Mouse (Mus musculus) midbrain, postnatal 0 days (tissue): ENCODE measurements at regions not wholly inside any gene's neighbourhood (a gene's known extent, or its start where the extent isn't known, plus 50 kb on each side); places are given as distances from the start of the nearest gene placed in this dataset.

Source experiments
- ATAC-seq: fragments of 200-750 bp; cut with Nextera tagmentation; 2 replicates; pipeline ENCODE4 v1.8.0; 2017; ENCODE audit warnings: moderate number of reproducible peaks, mild to moderate bottlenecking, moderate TSS enrichment, moderate library complexity; ENCODE audit not compliant: low FRiP score
- DNase-seq: peaks from one replicate; pipeline ENCODE4 v3.0.0-alpha.2; 2015; ENCODE audit warnings: low spot score
- H3K27ac ChIP-seq: fragments of 300-500 bp; sonication (generic); 2 replicates; pipeline ENCODE4 v1.5.1; 2014; ENCODE audit warnings: low read depth, mild to moderate bottlenecking, low read length, mixed read lengths
- H3K27me3 ChIP-seq: fragments of 300-500 bp; sonication (generic); 2 replicates; pipeline ENCODE4 v1.6.1; 2014; ENCODE audit warnings: low read length, control low read depth, mixed read lengths; ENCODE audit not compliant: insufficient read depth
- H3K36me3 ChIP-seq: fragments of 300-500 bp; sonication (generic); 2 replicates; pipeline ENCODE4 v1.6.1; 2014; ENCODE audit warnings: low read length, control low read depth, mixed read lengths; ENCODE audit not compliant: insufficient read depth
- H3K4me1 ChIP-seq: fragments of 300-500 bp; sonication (generic); 2 replicates; pipeline ENCODE4 v1.6.1; 2014; ENCODE audit warnings: mild to moderate bottlenecking, control low read depth, antibody characterized with exemption, low read length, mixed read lengths; ENCODE audit not compliant: insufficient read depth
- H3K4me2 ChIP-seq: fragments of 300-500 bp; sonication (generic); 2 replicates; pipeline ENCODE4 v1.6.1; 2014; ENCODE audit warnings: low read depth, mild to moderate bottlenecking, low read length, mixed read lengths; ENCODE audit not compliant: poor library complexity, severe bottlenecking
- H3K4me3 ChIP-seq: fragments of 300-500 bp; sonication (generic); 2 replicates; pipeline ENCODE4 v1.5.1; 2014; ENCODE audit warnings: low read depth, mild to moderate bottlenecking, low read length, moderate library complexity
- H3K9ac ChIP-seq: fragments of 300-500 bp; sonication (generic); replicated peaks from 2 replicates; pipeline ENCODE4 v1.6.1; 2014; ENCODE audit warnings: mild to moderate bottlenecking, low read length, moderate library complexity, mixed read lengths; ENCODE audit not compliant: poor library complexity, severe bottlenecking
- H3K9me3 ChIP-seq: fragments of 300-500 bp; sonication (generic); 2 replicates; pipeline ENCODE4 v1.6.1; 2016; ENCODE audit warnings: low read length, control low read depth
- CTCF ChIP-seq: IDR thresholded peaks from 2 replicates; pipeline ENCODE4 v1.5.1; 2016; ENCODE audit warnings: antibody characterized with exemption, mild to moderate bottlenecking
- WGBS: fragments of 180-500 bp; shearing (Covaris S2); extraction: QIAGEN DNeasy Blood & Tissue Kit; methylation state at CpG from one replicate; pipeline ENCODE4 v1.1.7; 2014; 5-methylcytosine and 5-hydroxymethylcytosine counted together

DNA sequence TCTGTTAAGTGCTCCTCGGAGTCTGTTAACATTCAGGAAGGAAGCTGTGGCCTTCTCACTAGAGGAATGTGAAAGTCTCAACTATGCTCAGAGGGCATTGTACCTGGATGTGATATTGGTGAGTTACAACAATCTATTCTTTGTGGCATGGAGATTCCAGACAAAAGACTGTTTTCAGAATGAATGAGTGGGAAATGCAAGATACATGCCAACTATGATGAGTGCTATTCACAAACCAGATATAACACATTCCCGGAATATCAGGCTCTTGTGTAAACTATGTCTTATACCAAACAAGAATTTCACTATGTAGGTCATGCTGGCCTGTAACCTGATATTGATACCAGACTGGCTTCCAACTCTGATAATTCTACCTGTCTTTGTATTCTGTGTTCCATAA is 279.4 kb upstream of the Cypt12 start:
- no peak for ATAC-seq
- Histone ChIP-seq H3K9me3 (no peaks in the 10 kb centered on the region), H3K27me3 (no peaks in the 10 kb centered on the region), H3K36me3 (no peaks in the 10 kb centered on the region), H3K4me1 (no peaks in the 10 kb centered on the region), H3K9ac (no peak overlapping the region), H3K27ac (no peak overlapping the region), H3K4me2 (no peak overlapping the region), H3K4me3 (no peak overlapping the region)
- 88% methylated on average over 2 of the region's 2 CpGs for WGBS
- DNase-seq = no peak
- TF ChIP-seq CTCF = no peak
